Mouse (Mus musculus): ENCODE data around the gene Sbsn.
A peak's percentile ranks its signal among the peaks of the same experiment; 100 is the strongest.

Sbsn gene

DNA sequence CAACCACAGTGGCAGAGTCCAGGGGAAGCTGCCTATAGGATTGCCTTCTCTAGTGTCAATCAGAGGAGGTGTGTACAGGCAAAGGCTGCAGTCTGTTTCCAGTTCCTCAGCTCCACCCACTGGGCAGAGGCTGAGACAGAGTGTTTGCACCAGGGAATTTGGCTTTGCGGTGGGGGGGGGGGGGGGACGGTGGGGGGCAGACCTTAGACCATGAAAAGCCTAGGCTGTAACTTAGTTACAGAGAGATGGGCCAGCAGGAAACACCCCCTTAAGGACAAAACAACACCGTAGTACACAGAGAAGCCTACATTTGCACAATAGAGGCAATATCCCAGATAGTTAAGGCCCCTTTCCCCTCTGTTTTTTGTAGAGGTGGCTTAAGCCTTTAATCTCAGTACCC is 5.7 kb downstream of the Sbsn start:
- no peak for DNase-seq (ENCODE audit: low read depth)

DNA sequence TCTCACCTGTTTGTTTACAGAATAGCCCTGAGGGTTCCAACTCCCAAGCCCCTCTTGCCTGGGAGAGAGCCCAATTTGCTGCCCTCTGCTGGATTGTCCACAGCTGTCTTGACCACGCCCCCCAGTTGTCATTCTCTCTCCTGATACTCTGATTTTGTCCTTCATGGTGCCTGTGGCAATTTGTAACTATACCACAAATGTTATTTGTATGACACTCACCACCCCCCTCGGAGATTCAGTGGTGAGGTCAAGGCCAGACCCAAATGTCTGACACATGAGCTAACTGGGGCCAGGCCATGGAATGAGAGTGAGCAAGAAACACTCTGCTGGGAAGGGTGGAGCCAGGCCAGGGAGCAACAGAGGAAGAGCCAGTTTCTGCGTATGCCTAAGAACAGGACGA is 7.6 kb downstream of the Sbsn start:
- no peak for DNase-seq (ENCODE audit: low read depth)

DNA sequence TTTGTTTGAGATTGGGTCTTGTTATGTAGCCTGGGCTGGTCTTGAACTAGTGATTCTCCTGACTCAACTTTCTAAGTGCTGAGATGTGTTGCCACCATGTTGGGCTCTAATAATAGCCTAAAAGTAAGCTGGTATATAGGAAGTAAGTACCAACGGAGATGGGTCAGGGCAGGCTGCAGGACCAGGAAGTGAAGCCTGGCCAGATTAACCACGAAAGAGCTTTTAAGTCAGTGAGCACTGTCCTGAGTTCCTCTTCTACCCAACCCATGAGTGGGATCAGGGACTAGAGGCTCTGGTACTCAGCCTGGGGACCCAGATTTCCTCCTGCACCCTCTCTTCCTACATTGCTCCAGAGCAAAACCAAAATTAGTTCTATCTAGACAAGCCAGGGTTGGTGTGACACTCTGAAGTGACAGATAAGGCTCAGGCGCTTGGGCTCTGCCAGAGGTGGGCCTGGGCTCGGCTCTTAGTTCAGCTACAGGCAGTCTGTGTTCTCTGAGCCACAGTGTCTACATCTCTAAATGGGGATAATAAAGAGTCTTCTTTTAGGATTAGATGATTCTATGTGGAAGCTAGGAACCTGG is 10.6 kb downstream of the Sbsn start:
- DNase-seq (ENCODE audit: low read depth): peak; percentile 81

DNA sequence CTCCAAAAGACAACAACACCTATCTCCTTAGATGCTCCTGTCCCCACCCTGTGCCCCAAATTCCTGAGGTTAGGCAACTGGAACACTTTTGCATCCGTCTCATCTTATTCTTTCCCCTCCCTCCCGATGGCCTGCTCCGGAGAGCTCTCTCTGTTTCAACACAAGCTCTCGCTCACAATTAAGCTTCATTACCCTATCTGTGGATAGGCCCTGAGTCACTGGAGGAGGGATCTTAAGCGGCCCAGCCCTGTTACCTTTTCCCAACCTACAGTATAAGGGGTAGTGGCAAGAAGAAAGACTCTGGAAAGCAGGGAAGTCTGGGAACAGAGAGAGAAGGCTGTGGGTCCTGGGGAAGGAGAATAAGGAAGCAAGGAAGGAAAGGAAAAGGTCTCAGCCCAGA is 12.2 kb downstream of the Sbsn start, which contains the start of gene Dmkn:
Gene Dmkn (plus strand): TSS at position 301 of the 400 bp plus-strand sequence.
- DNase-seq (ENCODE audit: low read depth): no peak

DNA sequence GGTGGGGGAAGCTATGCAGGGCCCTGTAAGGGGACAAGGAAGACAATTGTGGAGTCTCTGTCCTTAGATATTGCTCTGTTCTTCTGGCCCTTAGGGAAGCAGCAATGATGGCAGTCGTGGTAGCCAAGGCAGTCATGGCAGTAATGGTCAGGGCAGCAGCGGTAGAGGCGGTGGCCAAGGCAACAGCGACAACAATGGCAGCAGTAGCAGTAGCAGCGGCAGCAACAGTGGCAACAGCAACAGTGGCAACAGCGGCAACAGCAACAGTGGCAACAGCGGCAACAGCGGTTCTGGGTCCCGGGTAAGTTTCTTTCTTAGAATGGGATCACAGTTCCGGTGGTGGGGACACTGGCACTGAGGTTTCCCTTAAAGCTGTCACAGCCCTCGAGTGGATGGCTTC is 13.9 kb downstream of the Sbsn start:
- DNase-seq (ENCODE audit: low read depth): no peak

DNA sequence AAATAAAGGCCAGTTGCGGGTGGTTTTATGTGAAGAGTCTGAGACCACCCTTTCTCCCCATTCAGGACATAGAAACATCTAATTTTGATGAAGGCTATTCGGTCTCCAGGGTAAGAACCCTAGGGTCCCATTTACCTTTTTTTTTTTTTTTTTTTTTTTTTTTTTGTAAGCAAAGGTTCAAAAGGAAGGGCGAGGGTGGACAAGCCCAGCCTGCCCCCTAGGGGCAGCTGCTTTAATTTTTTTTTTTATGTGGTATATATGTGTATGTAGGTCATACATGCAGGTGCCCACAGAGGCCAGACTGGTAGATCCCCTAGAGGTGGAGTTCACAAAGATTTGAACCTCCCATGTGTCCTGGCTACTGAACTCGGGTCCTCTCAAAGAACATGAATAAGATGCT is 15.1 kb downstream of the Sbsn start:
- peak; percentile 47 for DNase-seq (ENCODE audit: low read depth)

DNA sequence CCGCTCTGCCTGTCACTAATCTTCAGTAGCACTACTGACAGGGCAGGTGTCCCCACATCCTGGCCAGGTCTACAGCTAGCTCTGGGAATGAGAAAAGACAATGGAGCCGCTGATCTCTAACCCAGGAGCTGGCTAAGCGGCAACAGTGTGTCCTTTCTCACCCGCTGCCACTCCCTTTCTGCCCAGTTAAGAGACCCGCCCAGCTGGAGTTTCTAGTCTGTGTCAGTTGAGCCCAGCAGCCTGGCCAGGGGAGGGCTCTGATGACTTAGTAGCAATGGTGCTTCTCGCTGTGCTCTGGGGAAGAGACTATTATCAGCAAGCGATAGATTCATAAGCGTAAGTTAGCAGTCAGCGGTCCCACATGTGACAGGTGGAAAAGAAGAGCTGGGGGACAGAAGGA is 18.0 kb downstream of the Sbsn start:
- DNase-seq (ENCODE audit: low read depth): no peak

DNA sequence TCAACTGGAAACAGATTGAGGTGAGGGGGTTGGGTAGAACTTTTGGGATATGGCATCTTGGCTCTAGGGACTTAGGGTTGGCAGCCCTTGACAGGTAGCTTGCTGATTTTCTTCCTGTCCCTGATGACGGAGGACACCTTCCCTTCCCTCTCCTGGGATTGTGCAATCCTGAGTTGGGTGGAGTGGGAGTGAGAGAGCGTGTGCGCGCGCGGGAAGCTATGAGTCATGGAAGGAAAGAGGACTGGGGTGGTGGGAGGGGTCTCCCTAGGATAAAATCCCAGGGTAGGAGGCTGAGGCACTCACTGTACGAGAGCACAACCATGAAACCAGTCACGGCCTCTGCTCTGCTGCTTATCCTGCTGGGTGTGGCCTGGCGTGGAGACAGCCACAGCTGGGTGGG is 24.8 kb downstream of the Sbsn start:
- DNase-seq (ENCODE audit: low read depth): peak; percentile 40

DNA sequence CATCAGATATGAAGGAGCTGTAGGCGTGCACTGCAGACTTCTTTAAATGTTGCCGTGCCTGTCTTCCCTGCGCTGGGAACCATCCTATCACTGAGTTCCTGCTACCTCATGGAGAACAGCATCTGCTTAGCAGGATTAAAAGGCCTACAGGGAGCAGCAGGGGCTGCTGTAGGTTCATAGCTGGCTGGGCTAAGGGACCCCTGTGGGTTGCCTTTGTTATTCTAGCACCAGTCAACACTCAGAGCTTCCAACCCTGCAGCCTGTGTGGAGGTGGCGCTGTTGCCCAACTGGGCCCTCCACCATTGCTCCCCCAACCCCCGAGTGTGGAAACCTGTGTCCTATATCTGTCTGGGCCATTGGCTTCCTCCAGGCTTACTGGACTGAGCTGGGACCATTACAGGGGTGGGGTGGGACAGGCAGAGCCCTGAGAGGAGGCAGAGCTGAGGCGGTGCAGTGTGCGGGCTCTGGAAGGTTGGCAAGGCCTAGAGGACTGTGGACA is 25.9 kb downstream of the Sbsn start:
- no peak for DNase-seq (ENCODE audit: low read depth)

DNA sequence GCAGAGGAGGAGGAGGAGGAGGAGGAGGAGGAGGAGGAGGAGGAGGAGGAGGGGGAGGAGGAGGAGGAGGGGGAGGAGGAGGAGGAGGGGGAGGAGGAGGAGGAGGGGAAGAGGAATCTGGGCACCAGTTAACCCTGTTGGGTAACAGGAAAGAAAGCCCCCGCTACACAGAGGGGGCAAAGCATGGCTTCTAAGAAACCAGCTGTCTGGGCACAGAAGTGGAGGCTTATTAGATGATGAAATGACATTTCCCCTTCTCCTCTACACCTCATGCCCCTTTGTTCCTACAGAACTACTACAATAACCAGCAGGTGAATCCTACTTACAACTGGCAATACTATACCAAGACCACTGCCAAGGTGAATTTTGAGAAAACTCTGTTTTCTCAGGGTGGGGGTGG is 26.6 kb downstream of the Sbsn start:
- DNase-seq (ENCODE audit: low read depth): peak; percentile 36

DNA sequence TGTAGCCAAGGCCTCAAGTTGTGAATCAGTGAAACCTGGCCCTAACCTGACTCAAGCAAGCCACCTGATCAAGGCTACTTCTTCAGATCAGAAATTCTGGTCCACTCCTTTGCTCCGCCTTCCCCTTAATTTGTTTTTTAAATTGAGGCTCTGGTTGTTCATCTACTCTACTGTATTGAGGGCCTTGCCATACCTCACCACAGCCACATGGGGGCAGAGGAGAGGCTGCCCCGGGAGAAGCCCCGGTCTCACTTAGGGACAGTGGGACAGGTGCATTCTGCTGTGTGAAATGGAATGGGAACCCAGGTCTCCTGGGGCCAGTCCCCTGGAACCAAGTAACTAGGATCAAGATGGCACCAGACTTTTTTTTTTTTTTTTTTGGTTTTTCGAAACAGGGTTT is 30.5 kb downstream of the Sbsn start:
- peak; percentile 60 for DNase-seq (ENCODE audit: low read depth)

DNA sequence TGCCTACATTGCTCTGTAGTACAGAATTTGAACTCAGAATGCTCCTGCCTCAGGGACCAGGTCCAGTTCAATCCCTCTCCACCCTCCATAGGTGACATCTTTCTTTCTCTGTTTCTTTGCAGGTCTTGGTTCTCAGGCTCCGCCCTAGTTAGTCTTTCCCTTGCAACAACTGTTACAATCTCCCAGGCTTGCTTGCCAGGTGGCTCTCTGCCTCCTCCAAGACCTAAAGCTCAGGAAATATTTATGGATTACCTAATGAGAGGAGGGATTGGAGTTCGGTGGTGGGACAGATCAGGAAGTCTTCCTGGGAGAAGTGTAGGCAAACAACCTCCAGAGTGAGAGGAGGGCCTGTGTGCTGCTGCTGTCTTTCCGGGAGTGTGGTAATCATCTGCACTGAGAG is 31.4 kb downstream of the Sbsn start:
- DNase-seq (ENCODE audit: low read depth): no peak

DNA sequence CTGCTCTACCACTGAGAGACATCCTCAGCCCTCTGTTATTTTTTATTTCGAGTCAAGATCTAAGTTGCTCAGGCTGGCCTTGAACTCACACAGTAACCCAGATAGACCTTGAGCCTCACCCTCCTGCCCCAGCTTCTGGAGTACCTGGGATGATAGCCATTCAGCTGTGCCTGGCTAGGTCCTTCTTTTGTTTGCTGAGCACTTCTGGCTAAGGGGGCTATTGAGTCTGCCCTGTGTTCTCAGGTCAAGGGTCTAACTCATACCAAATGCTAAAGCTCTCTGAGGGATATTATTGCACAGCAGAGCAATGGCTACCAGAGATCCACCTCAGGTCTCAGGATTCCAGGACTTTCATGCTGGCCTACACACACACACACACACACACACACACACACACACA is 33.9 kb downstream of the Sbsn start:
- DNase-seq (ENCODE audit: low read depth): no peak

DNA sequence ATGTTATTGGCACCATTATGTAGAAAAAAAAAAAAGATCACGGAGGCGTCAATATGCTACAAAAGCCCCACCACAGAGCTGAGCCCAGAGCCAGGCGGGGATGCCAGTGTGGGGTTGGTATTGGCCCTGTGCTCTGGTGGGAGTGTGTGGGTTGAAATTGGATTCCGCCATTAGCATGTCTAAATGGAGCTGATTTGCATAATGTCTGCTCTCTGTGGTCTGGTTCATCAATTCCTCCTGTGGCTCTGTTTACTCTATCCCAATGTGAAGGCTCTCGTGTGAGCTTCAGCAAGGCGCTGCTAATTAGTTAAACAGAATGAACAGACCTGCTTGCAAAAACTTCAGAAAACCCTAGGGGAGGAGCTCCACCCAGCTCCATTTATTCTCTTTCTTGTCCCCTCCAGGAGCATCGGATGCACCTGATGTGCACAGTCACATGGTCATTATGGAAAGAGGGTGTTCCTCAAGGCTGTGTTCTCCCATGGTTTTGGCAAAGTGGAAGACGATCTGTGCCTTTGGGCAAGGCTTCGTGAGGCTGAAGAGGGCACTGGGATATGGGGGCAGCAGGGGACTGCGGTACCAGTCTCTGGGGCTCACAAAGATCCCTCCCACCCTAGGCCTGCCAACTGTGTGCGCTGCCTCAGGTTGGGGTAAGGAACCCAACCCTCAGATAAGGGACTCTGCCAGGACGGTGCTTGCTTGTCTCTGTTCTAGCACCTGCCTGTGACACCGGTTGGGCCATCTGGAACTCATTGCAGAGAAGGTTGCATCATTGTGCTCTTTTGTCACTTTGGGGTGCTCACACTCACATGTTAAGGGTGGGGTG is 34.7 kb downstream of the Sbsn start:
- DNase-seq (ENCODE audit: low read depth): no peak

DNA sequence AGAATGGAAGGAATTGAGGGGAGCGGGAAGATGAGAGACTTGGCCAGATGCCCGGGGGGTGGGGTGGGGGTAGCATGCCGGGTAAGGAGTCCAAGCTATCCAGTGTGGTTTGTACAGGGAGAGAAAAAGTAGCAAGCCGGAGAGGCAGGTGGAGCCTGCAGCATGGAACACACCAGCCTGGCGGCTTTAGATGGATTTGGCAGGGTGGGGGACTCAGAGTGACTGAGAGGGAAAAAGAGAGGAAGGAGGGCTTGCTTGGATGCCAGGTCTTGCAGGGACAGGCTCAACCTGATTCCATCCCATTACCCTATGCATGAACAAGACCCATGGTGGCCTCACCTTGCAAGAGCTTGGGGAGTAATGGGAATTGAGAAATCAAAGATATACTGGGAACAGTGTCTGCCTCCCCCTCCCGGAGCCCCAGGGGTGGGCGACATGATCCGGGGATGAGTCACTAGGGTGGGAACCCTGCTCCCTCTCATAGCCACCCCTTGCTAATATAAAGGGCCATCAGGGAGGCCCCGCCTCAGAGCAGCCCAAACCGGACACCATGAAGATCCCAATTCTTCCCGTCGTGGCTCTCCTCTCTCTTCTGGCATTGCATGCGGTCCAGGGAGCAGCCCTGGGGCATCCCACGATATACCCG is 36.2 kb downstream of the Sbsn start, which contains the start of gene Krtdap:
Gene Krtdap (plus strand): TSS at position 520 of the 646 bp plus-strand sequence.
- no peak for DNase-seq (ENCODE audit: low read depth)

DNA sequence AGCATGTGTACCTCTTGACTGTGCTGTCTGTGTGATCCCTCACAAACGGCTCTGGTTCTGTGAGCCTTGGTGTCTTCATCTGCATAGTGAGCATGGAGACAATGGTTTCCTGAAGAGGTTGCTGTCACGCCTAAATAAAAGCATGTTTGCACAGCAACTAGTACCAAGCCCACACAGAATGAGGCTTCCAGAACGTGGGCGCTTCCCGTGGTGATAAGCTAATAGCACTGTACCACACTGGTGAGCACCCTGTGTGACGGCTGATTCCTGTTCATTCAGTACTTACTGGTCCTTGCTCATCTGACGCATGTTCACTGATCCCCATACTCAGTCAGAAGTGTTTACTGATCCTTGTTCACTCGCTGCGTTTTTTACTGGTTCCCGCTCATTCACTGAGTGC is 38.9 kb downstream of the Sbsn start:
- no peak for DNase-seq (ENCODE audit: low read depth)

DNA sequence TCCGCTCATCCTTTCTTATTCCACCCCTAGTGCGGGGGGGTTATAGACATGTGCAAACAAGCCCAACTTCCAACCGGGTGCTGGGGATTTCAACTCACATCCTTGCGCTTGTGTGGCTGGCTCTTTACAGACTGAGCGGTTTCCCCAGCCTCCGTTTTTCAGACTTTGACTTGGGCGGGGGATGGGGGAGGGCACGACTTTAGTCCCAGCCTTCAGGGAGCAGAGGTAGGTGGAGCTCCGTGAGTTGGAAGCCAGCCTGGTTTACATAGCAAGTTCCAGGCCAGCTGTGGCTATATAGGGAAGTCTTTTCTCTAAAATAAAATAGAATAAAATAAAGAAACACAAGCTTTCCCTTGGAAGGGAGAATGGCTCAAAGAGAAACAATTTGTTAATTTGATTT is 40.6 kb downstream of the Sbsn start:
- DNase-seq (ENCODE audit: low read depth): no peak

DNA sequence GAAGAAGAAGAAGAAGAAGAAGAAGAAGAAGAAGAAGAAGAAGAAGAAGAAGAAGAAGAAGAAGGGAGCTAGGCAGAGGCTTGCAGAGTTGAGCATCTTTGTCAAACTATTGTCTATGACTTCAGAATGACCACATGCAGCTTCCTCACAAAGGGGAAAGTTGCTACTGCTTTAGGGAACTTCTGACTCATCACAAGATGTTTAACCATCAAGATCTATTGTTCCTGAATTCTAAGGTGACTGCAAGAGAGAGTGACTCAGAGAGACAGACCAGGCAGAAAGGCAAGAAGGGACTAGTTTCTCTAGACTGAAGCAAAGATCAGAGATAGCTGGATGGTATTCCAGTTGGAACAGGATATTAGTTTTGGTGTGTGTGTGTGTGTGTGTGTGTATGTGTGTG is 43.6 kb downstream of the Sbsn start:
- peak; percentile 93 for DNase-seq (ENCODE audit: low read depth)

DNA sequence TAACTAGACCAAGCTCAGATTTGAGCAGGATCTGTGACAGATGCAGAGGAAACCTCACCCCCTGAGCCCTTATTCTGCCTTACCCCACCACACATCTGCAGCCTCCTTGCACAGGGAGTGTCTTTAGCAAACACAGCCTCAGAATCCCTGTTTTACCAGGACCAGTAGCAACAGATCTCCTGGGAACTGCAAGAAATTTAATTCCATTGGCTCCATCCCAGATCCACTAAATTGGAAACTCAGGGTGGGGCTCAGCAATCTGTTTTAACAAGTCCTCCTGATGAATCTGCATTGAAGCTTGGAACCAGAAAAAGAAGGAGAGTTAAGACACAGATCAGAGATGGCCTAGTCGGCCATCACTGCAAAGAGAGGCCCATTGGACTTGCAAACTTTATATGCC is 45.5 kb downstream of the Sbsn start:
- DNase-seq (ENCODE audit: low read depth): no peak

DNA sequence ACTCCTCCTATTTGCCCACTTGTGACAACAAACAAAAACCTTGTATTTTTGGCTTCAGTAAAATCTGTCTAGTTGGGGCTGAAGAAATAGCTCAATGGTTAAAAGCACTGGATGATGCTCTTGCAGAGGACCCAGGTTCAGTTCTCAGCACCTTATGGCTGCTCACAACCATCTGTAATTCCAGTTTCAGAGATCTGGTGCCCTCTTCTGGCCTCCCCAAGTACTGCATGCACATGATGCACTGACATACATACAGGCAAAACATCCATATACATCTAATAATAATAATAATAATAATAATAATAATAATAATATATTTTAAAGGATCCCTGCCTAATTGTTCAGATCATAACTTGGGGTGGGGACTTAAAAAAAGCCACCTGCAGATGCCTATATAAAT is 49.4 kb downstream of the Sbsn start:
- DNase-seq (ENCODE audit: low read depth): no peak

DNA sequence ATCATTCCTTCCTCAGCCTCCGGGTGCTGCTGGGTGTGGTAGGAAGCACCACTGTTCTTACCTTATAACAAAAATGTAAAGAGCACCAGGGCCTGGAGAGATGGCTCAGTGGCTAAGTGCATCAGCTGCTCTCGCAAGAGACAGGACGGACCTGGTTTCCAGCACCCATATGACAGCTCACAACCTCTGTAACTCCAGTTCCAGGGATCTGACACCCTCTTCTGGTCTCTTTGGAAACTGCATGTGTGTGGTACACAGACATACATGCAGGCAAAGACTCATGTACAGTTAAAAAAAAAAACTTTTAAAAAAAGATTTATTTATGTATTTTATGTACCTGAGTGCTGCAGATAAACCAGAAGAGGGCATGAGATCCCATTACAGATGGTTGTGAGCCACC is 52.0 kb downstream of the Sbsn start:
- DNase-seq (ENCODE audit: low read depth): no peak

DNA sequence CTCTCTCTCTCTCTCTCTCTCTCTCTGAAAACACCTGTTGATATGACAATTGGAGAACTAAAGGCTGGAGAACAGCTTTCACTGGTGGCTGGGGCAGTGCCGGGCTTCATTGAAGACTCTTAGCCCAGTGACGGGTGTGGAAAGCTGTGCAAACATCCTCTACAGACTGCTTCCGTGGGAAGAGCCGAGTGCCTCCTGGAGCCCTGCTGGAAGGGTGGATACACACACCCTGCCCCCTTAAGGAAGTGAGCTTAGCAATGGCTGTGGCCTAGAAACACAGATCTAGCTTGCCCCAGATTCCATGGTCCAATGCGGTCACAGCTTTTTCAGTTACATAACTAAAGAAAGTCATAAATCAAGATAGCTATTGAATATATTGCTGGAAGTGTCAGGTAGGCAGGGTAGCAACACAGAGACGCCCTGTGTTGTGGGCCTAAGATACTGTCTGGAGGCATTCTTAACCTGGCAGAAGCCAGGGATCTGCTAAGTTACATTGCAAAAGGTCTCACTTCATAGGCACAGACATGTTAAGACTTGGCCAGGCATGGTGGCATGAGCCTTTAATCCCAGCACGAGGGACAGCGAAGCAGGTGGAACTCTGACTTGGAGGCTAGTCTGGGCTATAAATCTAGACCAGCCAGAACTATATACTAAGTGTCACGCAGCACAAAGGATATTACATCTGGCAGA is 52.9 kb downstream of the Sbsn start:
- no peak for DNase-seq (ENCODE audit: low read depth)
